Mouse (Mus musculus) ES-E14 (cell line): ENCODE data around the gene Henmt1. TPM values are rescaled to one million over a fixed set of nuclear protein-coding genes. Genes with fewer than 3 reads are reported as not detected.

Experiments
- DNase-seq: peaks from one replicate; pipeline ENCODE4 v3.0.0-alpha.2; 2013; ENCODE audit warnings: low read depth, low spot score
- H3K27ac ChIP-seq: 2 replicates; pipeline ENCODE4 v1.5.1; 2012; ENCODE audit warnings: low read depth, mild to moderate bottlenecking, low read length, moderate library complexity, mixed read lengths; ENCODE audit not compliant: poor library complexity, insufficient read depth, severe bottlenecking
- H3K36me3 ChIP-seq: 2 replicates; pipeline ENCODE4 v1.6.1; 2012; ENCODE audit warnings: mild to moderate bottlenecking, low read length, moderate library complexity, mixed read lengths; ENCODE audit not compliant: control insufficient read depth, poor library complexity, insufficient read depth, severe bottlenecking
- H3K4me1 ChIP-seq, 2 experiments: fragments of 150-350 bp in 1 of 2; sonication (generic) in 1 of 2; 2 replicates each; pipeline ENCODE4 v1.6.1; 2012; ENCODE audit warnings: low read length in 2 of 2, mild to moderate bottlenecking in 1 of 2, mixed read lengths in 1 of 2; ENCODE audit not compliant: control insufficient read depth in 2 of 2, insufficient read depth in 2 of 2, poor library complexity in 1 of 2
- H3K4me3 ChIP-seq, 2 experiments: fragments of 150-350 bp in 1 of 2; sonication (generic) in 1 of 2; 2 replicates each; pipeline ENCODE4 v1.5.1; 2012; ENCODE audit warnings: low read length in 2 of 2, low read depth in 1 of 2, mild to moderate bottlenecking in 1 of 2, mixed read lengths in 1 of 2; ENCODE audit not compliant: insufficient read depth in 1 of 2, poor library complexity in 1 of 2, severe bottlenecking in 1 of 2
- H3K9ac ChIP-seq: 2 replicates; pipeline ENCODE4 v1.6.1; 2012; ENCODE audit warnings: low read depth, mild to moderate bottlenecking, low read length, mixed read lengths; ENCODE audit not compliant: poor library complexity, insufficient read depth, severe bottlenecking
- H3K9me3 ChIP-seq: fragments of 150-350 bp; sonication (generic); 2 replicates; pipeline ENCODE4 v1.6.1; 2012; ENCODE audit warnings: low read depth, mild to moderate bottlenecking, low read length; ENCODE audit not compliant: control insufficient read depth, insufficient read depth
- CHD2 ChIP-seq: IDR thresholded peaks from 2 replicates; pipeline ENCODE4 v1.6.1; 2014; ENCODE audit warnings: mild to moderate bottlenecking, low read depth, low read length, inconsistent platforms
- HCFC1 ChIP-seq: IDR thresholded peaks from 2 replicates; pipeline ENCODE4 v1.6.1; 2012; ENCODE audit warnings: low read length, inconsistent platforms, borderline replicate concordance; ENCODE audit not compliant: insufficient read depth
- MAFK ChIP-seq: IDR thresholded peaks from 2 replicates; pipeline ENCODE4 v1.6.1; 2014; ENCODE audit warnings: mild to moderate bottlenecking, low read depth, low read length, inconsistent platforms; ENCODE audit not compliant: insufficient read depth
- ZC3H11A ChIP-seq: IDR thresholded peaks from 2 replicates; pipeline ENCODE4 v1.6.1; 2012; ENCODE audit warnings: low read depth, mild to moderate bottlenecking, inconsistent platforms, low read length, borderline replicate concordance
- ZNF384 ChIP-seq: IDR thresholded peaks from 2 replicates; pipeline ENCODE4 v1.6.1; 2012; ENCODE audit warnings: low read depth, low read length, inconsistent platforms
- in situ Hi-C, 2 experiments: fragments of 600-800 bp; cut with MboI; formaldehyde crosslinking; loops; one replicate each; pipeline ENCODE4 v1.15.1; 2025; ENCODE audit warnings: low sequenced_read_pairs in 2 of 2, inconsistent platforms in 1 of 2; ENCODE audit not compliant: unreplicated experiment in 2 of 2
- total RNA-seq: library from RNA; depleted of rRNA; stranded (reverse); fragments of 300-350 nt; gene quantifications from 2 replicates; pipeline ENCODE4 v1.2.3, GENCODE M21; 2012

Henmt1 gene
- total RNA-seq, 1 experiment: 1.7 TPM

DNA sequence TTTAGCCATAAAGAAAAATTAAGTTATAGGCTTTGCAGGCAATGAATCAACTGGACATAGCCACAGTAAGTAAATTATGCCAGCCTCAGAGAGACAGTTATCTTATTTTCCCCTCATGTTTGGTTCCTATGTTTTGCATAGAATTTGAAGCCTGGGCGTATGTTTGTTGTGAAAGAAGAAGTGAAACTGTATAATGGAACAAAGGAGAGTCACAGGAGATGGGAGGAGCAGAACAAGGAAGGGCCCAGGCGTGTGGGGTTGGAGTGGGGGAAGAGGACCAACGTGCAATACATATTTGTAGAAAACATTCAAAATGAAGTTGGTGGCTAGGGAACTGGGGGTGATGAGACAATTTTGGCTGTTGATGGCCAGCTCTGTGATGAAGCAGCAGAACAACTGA is 39.5 kb upstream of the Henmt1 start:
- Histone ChIP-seq H3K9ac (no peak overlapping the region), H3K9me3 (no peaks in the 10 kb centered on the region), H3K4me1 (no peaks in the 10 kb centered on the region), H3K4me3 (no peak overlapping the region), H3K27ac (no peak overlapping the region), H3K36me3 (peaks cover 20% of the 10 kb centered on the region)
- TF ChIP-seq HCFC1 (no peak), ZNF384 (no peak), CHD2 (no peak)
- DNase-seq: no peak
- in situ Hi-C loops: no loop called here

DNA sequence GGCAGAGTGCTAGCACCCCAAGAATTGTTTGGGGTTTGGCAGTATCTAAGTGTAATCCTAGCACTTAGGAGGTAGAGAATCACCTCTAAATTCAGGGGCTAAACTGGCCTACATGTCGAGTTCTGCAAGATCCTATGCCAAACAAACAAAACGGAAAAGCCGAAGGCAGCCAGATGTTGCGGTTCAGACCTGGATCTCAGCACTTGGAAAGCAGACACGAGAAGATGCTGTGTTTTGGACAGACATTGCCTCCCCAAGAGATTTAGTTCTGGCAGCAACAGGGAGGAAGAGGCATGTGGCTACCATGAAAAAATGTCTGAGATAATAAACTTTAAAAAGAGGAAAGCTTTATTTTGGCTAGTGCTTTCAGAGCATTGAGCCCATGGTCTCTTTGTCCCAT is 39.0 kb upstream of the Henmt1 start:
- no peak for DNase-seq
- TF ChIP-seq CHD2: no peak
- TF ChIP-seq MAFK: no peak
- TF ChIP-seq ZNF384: no peak
- no peak for TF ChIP-seq HCFC1
- no peak for TF ChIP-seq ZC3H11A
- in situ Hi-C loops: no loop called here
- Histone ChIP-seq H3K9me3 (no peaks in the 10 kb centered on the region), H3K4me1 (no peaks in the 10 kb centered on the region), H3K9ac (no peak overlapping the region), H3K36me3 (peaks cover 23% of the 10 kb centered on the region), H3K27ac (no peak overlapping the region), H3K4me3 (no peak overlapping the region)

DNA sequence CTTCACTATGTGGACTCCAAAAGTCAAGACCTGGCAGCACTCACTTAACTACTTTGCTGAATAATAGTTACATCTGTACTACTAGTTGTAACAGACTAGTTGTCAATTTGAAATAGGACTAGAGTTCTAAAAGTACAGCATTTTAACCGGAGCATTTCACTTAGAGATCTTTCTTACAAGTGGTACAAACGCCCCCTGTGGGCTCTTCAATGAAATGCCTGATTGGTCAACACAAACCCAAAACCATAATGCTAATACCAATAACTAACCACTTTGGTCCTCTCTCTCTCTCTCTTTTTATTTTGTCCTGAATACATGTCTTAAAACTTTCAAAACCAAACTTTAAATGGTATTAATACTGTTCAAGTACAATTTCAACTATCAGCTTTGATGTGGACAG is 37.6 kb upstream of the Henmt1 start:
- H3K9ac ChIP-seq: no peak overlapping the region
- DNase-seq: no peak
- no peaks in the 10 kb centered on the region for H3K4me1 ChIP-seq
- H3K27ac ChIP-seq: no peak overlapping the region
- H3K9me3 ChIP-seq: no peaks in the 10 kb centered on the region
- no peak for TF ChIP-seq CHD2
- TF ChIP-seq ZNF384: no peak
- TF ChIP-seq MAFK: no peak
- TF ChIP-seq ZC3H11A: no peak
- TF ChIP-seq HCFC1: no peak
- peaks cover 30% of the 10 kb centered on the region for H3K36me3 ChIP-seq
- in situ Hi-C loops: no loop called here
- H3K4me3 ChIP-seq: no peak overlapping the region

DNA sequence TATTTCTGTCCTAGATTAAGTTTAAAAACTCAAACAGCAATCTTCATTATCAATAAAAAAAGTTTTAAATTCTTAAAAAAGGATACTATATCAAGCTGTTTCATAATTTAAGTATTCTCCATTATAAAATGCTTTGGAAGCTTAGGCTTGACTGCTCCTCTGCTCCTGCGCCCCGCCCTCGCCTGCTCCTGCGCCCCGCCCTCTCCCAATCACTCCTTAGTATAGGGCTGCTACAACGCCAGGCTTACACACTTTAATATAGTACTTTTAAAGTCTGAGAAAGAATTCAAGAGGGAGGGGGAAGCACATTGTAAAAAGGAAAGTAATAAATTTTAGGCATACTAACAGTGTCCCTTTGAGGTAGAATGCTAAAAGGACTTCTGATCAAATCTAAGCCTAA is 36.7 kb upstream of the Henmt1 start:
- TF ChIP-seq CHD2 (no peak), HCFC1 (no peak), ZC3H11A (no peak), MAFK (no peak), ZNF384 (no peak)
- no peak overlapping the region for H3K4me3 ChIP-seq
- H3K9me3 ChIP-seq: no peaks in the 10 kb centered on the region
- in situ Hi-C loops: no loop called here
- no peak for DNase-seq
- H3K36me3 ChIP-seq: peaks cover 35% of the 10 kb centered on the region
- no peak overlapping the region for H3K9ac ChIP-seq
- H3K4me1 ChIP-seq: no peaks in the 10 kb centered on the region
- H3K27ac ChIP-seq: no peak overlapping the region
